Mouse (Mus musculus) heart, embryonic 14.5 days (tissue): ENCODE results near the gene Lrch3. TPM values are rescaled to one million over a fixed set of nuclear protein-coding genes. Genes with fewer than 3 reads are reported as not detected.

Source experiments
- ATAC-seq: fragments of 200-750 bp; cut with Nextera tagmentation; 2 replicates; pipeline ENCODE4 v1.8.0; 2017; ENCODE audit warnings: low read depth, moderate TSS enrichment; ENCODE audit not compliant: insufficient number of reproducible peaks, insufficient read depth, low FRiP score
- H3K27ac ChIP-seq, 2 experiments: fragments of 200-500 bp in 1 of 2; fragments of 300-500 bp in 1 of 2; sonication (generic) in 1 of 2; replicated peaks in 1 of 2; 2 replicates each; pipeline ENCODE4 v1.5.1; 2012 to 2014; ENCODE audit warnings: low read depth in 2 of 2, low read length in 2 of 2, control low read depth in 1 of 2, mild to moderate bottlenecking in 1 of 2, mixed read lengths in 1 of 2; ENCODE audit not compliant: control insufficient read depth in 1 of 2, insufficient read depth in 1 of 2
- H3K27me3 ChIP-seq: fragments of 300-500 bp; sonication (generic); 2 replicates; pipeline ENCODE4 v1.6.1; 2014; ENCODE audit warnings: mild to moderate bottlenecking, low read length, control low read depth; ENCODE audit not compliant: control insufficient read depth, insufficient read depth
- H3K36me3 ChIP-seq: fragments of 300-500 bp; sonication (generic); 2 replicates; pipeline ENCODE4 v1.6.1; 2014; ENCODE audit warnings: mild to moderate bottlenecking, control low read depth, low read length, mixed read lengths; ENCODE audit not compliant: control insufficient read depth, insufficient read depth
- H3K4me1 ChIP-seq, 2 experiments: fragments of 200-500 bp in 1 of 2; fragments of 300-500 bp in 1 of 2; sonication (generic) in 1 of 2; 2 replicates each; pipeline ENCODE4 v1.6.1; 2012 to 2014; ENCODE audit warnings: low read length in 2 of 2, control low read depth in 1 of 2, mixed read lengths in 1 of 2; ENCODE audit not compliant: control insufficient read depth in 2 of 2, insufficient read depth in 2 of 2
- H3K4me2 ChIP-seq: fragments of 300-500 bp; sonication (generic); 2 replicates; pipeline ENCODE4 v1.6.1; 2014; ENCODE audit warnings: mild to moderate bottlenecking, low read length
- H3K4me3 ChIP-seq, 2 experiments: fragments of 200-500 bp in 1 of 2; fragments of 300-500 bp in 1 of 2; sonication (generic) in 1 of 2; 2 replicates each; pipeline ENCODE4 v1.5.1; 2012 to 2014; ENCODE audit warnings: low read length in 2 of 2, mild to moderate bottlenecking in 2 of 2, control low read depth in 1 of 2, low read depth in 1 of 2, moderate library complexity in 1 of 2; ENCODE audit not compliant: control insufficient read depth in 1 of 2, insufficient read depth in 1 of 2
- H3K9ac ChIP-seq: fragments of 300-500 bp; sonication (generic); 2 replicates; pipeline ENCODE4 v1.6.1; 2014; ENCODE audit warnings: mild to moderate bottlenecking, low read length
- H3K9me3 ChIP-seq: fragments of 300-500 bp; sonication (generic); 2 replicates; pipeline ENCODE4 v1.6.1; 2016; ENCODE audit warnings: low read length, control low read depth; ENCODE audit not compliant: control insufficient read depth
- WGBS: fragments of 180-500 bp; shearing (Covaris S2); extraction: QIAGEN DNeasy Blood & Tissue Kit; methylation state at CpG from one replicate; pipeline ENCODE4 v1.1.7; 2014; 5-methylcytosine and 5-hydroxymethylcytosine counted together
- polyA plus RNA-seq: library from polyadenylated mRNA; unstranded; fragments of >200 nt; fragmentation: Nextera tagmentation; extraction: Ambion mirVana; gene quantifications from 2 replicates; pipeline ENCODE4 v1.2.1, GENCODE M21; 2014

Lrch3 gene
- polyA plus RNA-seq, 1 experiment from 2014 or later: 25.4 TPM

- 88% methylated on average over 3 of the region's 3 CpGs for WGBS
- no peak for ATAC-seq
- Histone ChIP-seq H3K27me3 (no peaks in the 10 kb centered on the region), H3K9me3 (no peaks in the 10 kb centered on the region), H3K4me1 (no peaks in the 10 kb centered on the region), H3K9ac (no peak overlapping the region), H3K4me3 (no peak overlapping the region), H3K36me3 (peaks cover 62% of the 10 kb centered on the region), H3K4me2 (no peak overlapping the region), H3K27ac (no peak overlapping the region)
These were observed 101.6 kb downstream of the Lrch3 start for GRCm38 (mm10) chr16:33015396-33015907.

- no peak overlapping the region for H3K27ac ChIP-seq
- peaks cover 57% of the 10 kb centered on the region for H3K36me3 ChIP-seq
- H3K9me3 ChIP-seq: no peaks in the 10 kb centered on the region
- no peaks in the 10 kb centered on the region for H3K27me3 ChIP-seq
- H3K4me3 ChIP-seq: no peak overlapping the region
- ATAC-seq: no peak
- no peak overlapping the region for H3K4me2 ChIP-seq
- WGBS: 73% methylated on average over 2 of the region's 2 CpGs
- no peaks in the 10 kb centered on the region for H3K4me1 ChIP-seq
- H3K9ac ChIP-seq: no peak overlapping the region
These were observed 102.1 kb downstream of the Lrch3 start for GRCm38 (mm10) chr16:33015986-33016385.

- 88% methylated on average over 5 of the region's 5 CpGs for WGBS
- Histone ChIP-seq H3K4me1 (no peaks in the 10 kb centered on the region), H3K36me3 (peaks cover 40% of the 10 kb centered on the region), H3K27me3 (no peaks in the 10 kb centered on the region), H3K9ac (no peak overlapping the region), H3K4me2 (no peak overlapping the region), H3K27ac (no peak overlapping the region), H3K4me3 (no peak overlapping the region), H3K9me3 (no peaks in the 10 kb centered on the region)
- ATAC-seq: no peak
These were observed 103.9 kb downstream of the Lrch3 start for GRCm38 (mm10) chr16:33017677-33018349.

GRCm38 (mm10) chr16:33019117-33019770 lies 105.3 kb downstream of the Lrch3 start:
- Histone ChIP-seq H3K4me2 (no peak overlapping the region), H3K27ac (no peak overlapping the region), H3K4me1 (no peaks in the 10 kb centered on the region), H3K4me3 (no peak overlapping the region), H3K9ac (no peak overlapping the region), H3K27me3 (no peaks in the 10 kb centered on the region), H3K9me3 (no peaks in the 10 kb centered on the region), H3K36me3 (peaks cover 26% of the 10 kb centered on the region)
- no peak for ATAC-seq
- whole genome bisulfite sequencing: 70% methylated on average over 21 of the region's 21 CpGs

- WGBS: 61% methylated on average over 3 of the region's 3 CpGs
- no peak overlapping the region for H3K4me2 ChIP-seq
- no peaks in the 10 kb centered on the region for H3K4me1 ChIP-seq
- H3K36me3 ChIP-seq: peaks cover 7% of the 10 kb centered on the region
- no peak for ATAC-seq
- H3K27me3 ChIP-seq: no peaks in the 10 kb centered on the region
- H3K9me3 ChIP-seq: no peaks in the 10 kb centered on the region
- no peak overlapping the region for H3K4me3 ChIP-seq
- no peak overlapping the region for H3K27ac ChIP-seq
- no peak overlapping the region for H3K9ac ChIP-seq
These were observed 107.5 kb downstream of the Lrch3 start for GRCm38 (mm10) chr16:33021381-33021780.

GRCm38 (mm10) chr16:33023750-33024149 lies 109.8 kb downstream of the Lrch3 start:
- 8% methylated on average over 4 of the region's 4 CpGs for WGBS
- Histone ChIP-seq H3K27ac (no peak overlapping the region), H3K4me2 (no peak overlapping the region), H3K9me3 (no peaks in the 10 kb centered on the region), H3K36me3 (no peaks in the 10 kb centered on the region), H3K9ac (no peak overlapping the region), H3K4me1 (no peaks in the 10 kb centered on the region), H3K27me3 (no peaks in the 10 kb centered on the region), H3K4me3 (no peak overlapping the region)
- peak; percentile 62; the same call in 1 of the 2 replicates for ATAC-seq

- H3K27me3 ChIP-seq: no peaks in the 10 kb centered on the region
- no peaks in the 10 kb centered on the region for H3K9me3 ChIP-seq
- 60% methylated on average over 8 of the region's 8 CpGs for WGBS
- ATAC-seq: no peak
- H3K27ac ChIP-seq: no peak overlapping the region
- H3K4me1 ChIP-seq: no peaks in the 10 kb centered on the region
- H3K36me3 ChIP-seq: no peaks in the 10 kb centered on the region
- no peak overlapping the region for H3K4me2 ChIP-seq
- H3K9ac ChIP-seq: no peak overlapping the region
- H3K4me3 ChIP-seq: no peak overlapping the region
These were observed 110.7 kb downstream of the Lrch3 start for GRCm38 (mm10) chr16:33024456-33025104.
